Mouse (Mus musculus) spleen, postnatal 36 days (tissue): ENCODE measurements at regions not wholly inside any gene's neighbourhood (a gene's known extent, or its start where the extent isn't known, plus 50 kb on each side); places are given as distances from the start of the nearest gene placed in this dataset.

Experiments used
- DNase-seq, 2 experiments: peaks; one replicate each; pipeline ENCODE4 v3.0.0; 2022; ENCODE audit warnings: low spot score in 2 of 2, mixed read lengths in 1 of 2

GRCm38 (mm10) chr5:103374162-103374561, 50.8 kb upstream of the Ptpn13 start:
- no peak for DNase-seq

GRCm38 (mm10) chr5:103373089-103373488, 51.9 kb upstream of the Ptpn13 start:
- no peak for DNase-seq

- no peak for DNase-seq
Measured at GRCm38 (mm10) chr5:103370456-103370855, 54.5 kb upstream of the Ptpn13 start.

- DNase-seq, result no peak
Measured at GRCm38 (mm10) chr5:103368993-103369392, 56.0 kb upstream of the Ptpn13 start.

- DNase-seq, result no peak
Measured at GRCm38 (mm10) chr5:103367201-103367671, 57.8 kb upstream of the Ptpn13 start.

- no peak for DNase-seq
Measured at GRCm38 (mm10) chr5:103365700-103366448, 59.1 kb upstream of the Ptpn13 start.

- DNase-seq, result no peak
Measured at GRCm38 (mm10) chr5:103364791-103365699, 59.9 kb upstream of the Ptpn13 start.

GRCm38 (mm10) chr5:103360775-103361247, 64.2 kb upstream of the Ptpn13 start:
- DNase-seq, result peak; percentile 4 to 14

- DNase-seq, result peak; percentile 8 to 10
Measured at GRCm38 (mm10) chr5:103360360-103360759, 64.6 kb upstream of the Ptpn13 start.

- DNase-seq, result no peak
Measured at GRCm38 (mm10) chr5:103357558-103357957, 67.4 kb upstream of the Ptpn13 start.

GRCm38 (mm10) chr5:103356500-103356899, 68.5 kb upstream of the Ptpn13 start:
- no peak for DNase-seq

- DNase-seq, result peak in 1 of 2 experiments; percentile 7
Measured at GRCm38 (mm10) chr5:103355372-103356300, 69.4 kb upstream of the Ptpn13 start.

- no peak for DNase-seq
Measured at GRCm38 (mm10) chr5:103343869-103344268, 81.1 kb upstream of the Ptpn13 start.

GRCm38 (mm10) chr5:103341456-103341855, 83.5 kb upstream of the Ptpn13 start:
- DNase-seq, result no peak

GRCm38 (mm10) chr5:103340626-103341025, 84.4 kb upstream of the Ptpn13 start:
- no peak for DNase-seq

GRCm38 (mm10) chr5:103336689-103337490, 88.1 kb upstream of the Ptpn13 start:
- no peak for DNase-seq

- DNase-seq, result no peak
Measured at GRCm38 (mm10) chr5:103335916-103336688, 88.9 kb upstream of the Ptpn13 start.

- no peak for DNase-seq
Measured at GRCm38 (mm10) chr5:103326412-103326811, 98.6 kb upstream of the Ptpn13 start.

- no peak for DNase-seq
Measured at GRCm38 (mm10) chr5:103320341-103320740, 104.7 kb upstream of the Ptpn13 start.
